Mouse (Mus musculus) heart, embryonic 16.5 days (tissue): Measurements from ENCODE around the gene Actn1. TPM values are rescaled to one million over a fixed set of nuclear protein-coding genes. Genes with fewer than 3 reads are reported as not detected.

Source experiments
- ATAC-seq: fragments of 200-750 bp; cut with Nextera tagmentation; replicated peaks from 2 replicates; pipeline ENCODE4 v1.8.0; 2017; ENCODE audit warnings: moderate number of reproducible peaks; ENCODE audit not compliant: insufficient read depth, low FRiP score; ENCODE audit errors: extremely low read depth
- H3K27ac ChIP-seq: fragments of 300-500 bp; sonication (generic); 2 replicates; pipeline ENCODE4 v1.5.1; 2014; ENCODE audit warnings: mild to moderate bottlenecking, low read length, control low read depth, moderate library complexity
- H3K27me3 ChIP-seq: fragments of 300-500 bp; sonication (generic); 2 replicates; pipeline ENCODE4 v1.6.1; 2014; ENCODE audit warnings: low read length, mixed read lengths; ENCODE audit not compliant: control insufficient read depth, insufficient read depth
- H3K36me3 ChIP-seq: fragments of 300-500 bp; sonication (generic); 2 replicates; pipeline ENCODE4 v1.6.1; 2014; ENCODE audit not compliant: control insufficient read depth, insufficient read depth
- H3K4me1 ChIP-seq: fragments of 300-500 bp; sonication (generic); 2 replicates; pipeline ENCODE4 v1.6.1; 2014; ENCODE audit warnings: low read length, mixed read lengths; ENCODE audit not compliant: control insufficient read depth, insufficient read depth
- H3K4me2 ChIP-seq: fragments of 300-500 bp; sonication (generic); 2 replicates; pipeline ENCODE4 v1.6.1; 2014; ENCODE audit warnings: low read depth, mild to moderate bottlenecking, control low read depth, low read length
- H3K4me3 ChIP-seq: fragments of 300-500 bp; sonication (generic); 2 replicates; pipeline ENCODE4 v1.5.1; 2014; ENCODE audit warnings: mild to moderate bottlenecking, control low read depth, low read length
- H3K9ac ChIP-seq: fragments of 300-500 bp; sonication (generic); 2 replicates; pipeline ENCODE4 v1.6.1; 2014; ENCODE audit warnings: low read length, control low read depth
- H3K9me3 ChIP-seq: fragments of 300-500 bp; sonication (generic); replicated peaks from 2 replicates; pipeline ENCODE4 v1.6.1; 2016; ENCODE audit warnings: low read length; ENCODE audit not compliant: control insufficient read depth
- WGBS: fragments of 180-500 bp; shearing (Covaris S2); extraction: QIAGEN DNeasy Blood & Tissue Kit; methylation state at CpG from one replicate; pipeline ENCODE4 v1.1.7; 2014; 5-methylcytosine and 5-hydroxymethylcytosine counted together
- polyA plus RNA-seq: library from polyadenylated mRNA; unstranded; fragments of >200 nt; fragmentation: Nextera tagmentation; extraction: Ambion mirVana; gene quantifications from 2 replicates; pipeline ENCODE4 v1.2.1, GENCODE M21; 2015

The Actn1 gene
- polyA plus RNA-seq, 1 experiment from 2014 or later, result 31.0 TPM

DNA sequence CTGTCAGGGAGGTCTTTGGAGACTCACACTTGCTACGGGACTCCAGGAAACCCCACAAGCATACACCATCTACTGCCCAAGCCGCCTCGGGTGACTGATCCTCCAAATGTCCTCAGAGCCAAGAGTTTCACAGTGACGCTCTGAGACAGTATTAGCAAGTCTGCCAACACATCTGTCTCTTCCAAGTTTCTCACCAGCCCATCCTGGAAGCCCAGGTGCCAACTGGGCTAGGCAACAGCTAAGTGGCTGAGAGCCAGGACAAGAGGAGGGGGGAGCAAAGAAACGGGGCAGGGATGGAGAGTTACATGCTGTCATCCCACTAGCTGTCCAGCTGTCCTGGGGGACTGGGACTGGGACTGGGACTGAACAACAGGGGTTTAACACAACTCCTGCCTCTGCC, 13.1 kb downstream of the Actn1 start:
- no peaks in the 10 kb centered on the region for H3K9me3 ChIP-seq
- peak overlapping the region; percentile 56 for H3K27ac ChIP-seq
- ATAC-seq, result peak; percentile 25; the same call in 1 of the 2 replicates
- no peak overlapping the region for H3K4me3 ChIP-seq
- H3K4me1 ChIP-seq, result peaks cover 84% of the 10 kb centered on the region
- H3K36me3 ChIP-seq, result no peaks in the 10 kb centered on the region
- no peak overlapping the region; the same call in 1 of the 2 replicates for H3K9ac ChIP-seq
- WGBS, result 36% methylated on average over 5 of the region's 5 CpGs
- H3K4me2 ChIP-seq, result no peak overlapping the region
- H3K27me3 ChIP-seq, result no peaks in the 10 kb centered on the region

DNA sequence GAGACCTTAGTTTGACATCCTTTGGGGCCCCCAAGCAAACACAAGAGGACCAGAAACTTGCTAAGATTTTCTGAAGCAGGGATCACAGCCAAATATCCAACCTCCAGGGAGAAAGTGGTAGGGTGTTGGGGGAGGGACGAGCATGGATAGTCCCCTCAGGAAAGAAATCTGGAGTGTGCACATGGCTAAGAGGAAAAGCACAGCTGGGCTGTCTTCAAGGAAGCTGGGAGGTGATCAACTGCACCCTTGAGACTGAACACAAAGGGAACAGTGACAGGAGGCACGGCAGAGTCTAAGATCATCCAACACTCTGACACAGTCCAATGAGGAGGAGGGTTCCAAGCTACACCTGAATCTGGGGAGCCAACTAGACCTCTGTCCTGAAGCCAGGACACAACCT, 13.7 kb downstream of the Actn1 start:
- no peak overlapping the region for H3K4me2 ChIP-seq
- H3K9ac ChIP-seq, result no peak overlapping the region; the same call in 1 of the 2 replicates
- H3K4me3 ChIP-seq, result no peak overlapping the region
- H3K27me3 ChIP-seq, result no peaks in the 10 kb centered on the region
- no peaks in the 10 kb centered on the region for H3K36me3 ChIP-seq
- peak overlapping the region; percentile 56 for H3K27ac ChIP-seq
- 46% methylated on average over 2 of the region's 2 CpGs for WGBS
- no peaks in the 10 kb centered on the region for H3K9me3 ChIP-seq
- H3K4me1 ChIP-seq, result peaks cover 78% of the 10 kb centered on the region
- no peak for ATAC-seq

DNA sequence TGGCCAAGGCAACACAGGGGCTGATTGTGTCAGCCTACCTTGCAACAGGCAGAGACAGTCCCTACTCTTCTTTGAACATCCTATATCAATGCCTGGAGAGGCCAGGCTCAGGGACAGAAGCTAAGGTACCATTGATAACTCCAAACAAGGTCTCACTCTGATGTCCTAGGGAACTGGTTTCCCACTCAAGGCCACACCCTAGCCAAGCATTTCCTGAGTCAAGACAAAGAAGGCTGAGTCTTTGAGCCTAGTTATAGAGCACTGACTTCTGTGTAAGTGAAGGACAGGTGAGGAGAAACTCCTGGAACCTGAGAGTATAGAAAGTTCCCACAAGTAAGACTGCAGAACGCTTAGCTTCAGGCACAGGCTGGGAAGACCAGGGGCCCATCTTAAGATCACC, 15.4 kb downstream of the Actn1 start:
- Histone ChIP-seq H3K4me3 (no peak overlapping the region), H3K9ac (no peak overlapping the region), H3K27ac (no peak overlapping the region), H3K36me3 (no peaks in the 10 kb centered on the region), H3K9me3 (no peaks in the 10 kb centered on the region), H3K4me1 (peaks cover 67% of the 10 kb centered on the region), H3K27me3 (no peaks in the 10 kb centered on the region), H3K4me2 (no peak overlapping the region)
- ATAC-seq, result no peak
- WGBS, result 97% methylated on average over 1 of the region's 1 CpGs

DNA sequence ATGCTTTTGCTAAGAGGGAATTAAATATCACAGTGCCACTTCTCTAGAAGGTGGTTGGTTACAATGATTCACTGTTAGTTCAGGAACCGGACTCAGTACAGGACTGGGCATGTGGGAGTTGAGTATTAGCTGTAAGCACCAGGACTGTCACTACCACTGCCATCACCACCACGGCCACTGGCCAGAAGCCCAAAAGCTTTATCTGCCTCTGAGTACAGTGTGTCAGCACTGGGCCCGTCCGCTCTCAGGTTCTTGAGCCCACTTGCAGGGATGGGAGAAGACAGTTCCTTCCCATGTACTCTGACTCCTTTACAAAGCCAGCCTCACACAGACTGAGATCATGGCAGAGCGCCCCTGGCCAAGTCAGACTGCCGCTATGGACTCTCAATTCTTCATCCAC, 16.0 kb downstream of the Actn1 start:
- Histone ChIP-seq H3K4me3 (no peak overlapping the region), H3K4me1 (peaks cover 71% of the 10 kb centered on the region), H3K27ac (no peak overlapping the region), H3K36me3 (no peaks in the 10 kb centered on the region), H3K9ac (no peak overlapping the region), H3K4me2 (no peak overlapping the region), H3K27me3 (no peaks in the 10 kb centered on the region), H3K9me3 (no peaks in the 10 kb centered on the region)
- 55% methylated on average over 6 of the region's 6 CpGs for WGBS
- 0 out of 2 replicates have a peak, but pooled peaks have one; percentile 8 for ATAC-seq

DNA sequence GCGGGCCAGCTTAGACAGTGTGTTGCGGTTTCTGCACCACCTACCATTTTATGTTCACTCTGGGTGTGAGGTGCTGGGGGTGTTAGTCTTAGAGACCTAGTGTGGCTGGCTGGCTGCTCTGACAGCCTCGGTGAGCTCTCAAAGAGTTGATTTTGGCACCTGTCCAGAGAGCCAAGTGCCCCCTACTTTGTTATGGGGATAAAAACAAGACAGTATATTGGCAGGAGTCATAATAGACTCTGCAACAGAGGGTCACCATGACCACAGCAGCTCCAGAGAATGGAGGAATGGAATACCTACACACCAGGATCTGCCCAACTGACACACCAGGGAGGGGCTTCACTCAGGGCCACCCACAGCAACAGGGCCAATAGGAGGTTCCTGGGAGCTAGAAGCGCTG, 16.8 kb downstream of the Actn1 start:
- no peak overlapping the region for H3K4me2 ChIP-seq
- 70% methylated on average over 4 of the region's 4 CpGs for WGBS
- no peaks in the 10 kb centered on the region for H3K27me3 ChIP-seq
- no peaks in the 10 kb centered on the region for H3K36me3 ChIP-seq
- H3K9me3 ChIP-seq, result no peaks in the 10 kb centered on the region
- peaks cover 73% of the 10 kb centered on the region for H3K4me1 ChIP-seq
- ATAC-seq, result peak; percentile 30; the same call in 1 of the 2 replicates
- no peak overlapping the region; the same call in 1 of the 2 replicates for H3K27ac ChIP-seq
- H3K9ac ChIP-seq, result 0 out of 2 replicates have a peak overlapping the region, but pooled peaks have one; percentile 4
- H3K4me3 ChIP-seq, result no peak overlapping the region

DNA sequence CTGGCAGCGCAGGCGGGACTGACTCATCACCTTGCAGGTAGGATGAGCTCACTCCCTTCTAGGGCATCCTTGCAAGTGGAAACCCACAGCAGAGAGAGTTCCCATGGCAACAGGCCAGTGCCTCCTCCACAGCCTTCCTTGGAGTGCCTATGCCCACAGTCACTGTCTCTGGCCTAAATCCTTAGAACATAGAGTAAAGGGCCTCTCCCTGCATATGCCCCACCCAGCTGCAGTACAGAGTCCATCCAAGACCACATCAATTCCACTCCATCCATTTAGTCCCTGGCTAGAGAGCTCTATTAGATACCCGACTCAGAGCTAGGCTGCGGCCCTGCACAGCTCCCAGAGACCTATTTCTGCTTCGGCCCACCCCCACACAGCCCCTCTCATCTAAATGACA, 20.7 kb downstream of the Actn1 start:
- Histone ChIP-seq H3K27me3 (no peaks in the 10 kb centered on the region), H3K27ac (peak overlapping the region; percentile 13; the same call in 1 of the 2 replicates), H3K9me3 (no peaks in the 10 kb centered on the region), H3K4me2 (no peak overlapping the region), H3K4me1 (peaks cover 41% of the 10 kb centered on the region), H3K4me3 (no peak overlapping the region), H3K36me3 (no peaks in the 10 kb centered on the region), H3K9ac (no peak overlapping the region)
- ATAC-seq, result no peak
- WGBS, result 70% methylated on average over 5 of the region's 5 CpGs

DNA sequence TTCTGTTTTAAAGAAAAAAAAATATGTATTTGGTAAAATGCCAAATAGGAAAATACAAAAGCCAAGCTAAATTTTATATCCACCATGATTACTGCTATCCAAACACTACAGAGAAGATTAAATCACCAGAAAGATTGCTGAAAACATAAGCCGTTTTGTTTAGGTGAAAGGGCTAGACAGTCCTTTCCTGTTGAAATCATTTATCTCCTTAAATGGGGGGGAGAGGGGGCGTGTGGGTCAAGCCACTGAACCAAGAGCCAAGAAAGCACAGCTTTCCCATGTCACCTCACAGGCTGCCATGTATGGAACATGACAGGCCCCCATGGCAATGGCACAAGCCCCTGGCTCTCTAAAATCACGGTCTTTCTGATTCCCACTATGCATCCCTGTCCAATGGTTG, 21.6 kb downstream of the Actn1 start:
- no peak overlapping the region for H3K4me3 ChIP-seq
- whole genome bisulfite sequencing, result 53% methylated on average over 3 of the region's 3 CpGs
- peaks cover 7% of the 10 kb centered on the region for H3K9me3 ChIP-seq
- ATAC-seq, result no peak
- H3K27ac ChIP-seq, result no peak overlapping the region; the same call in 1 of the 2 replicates
- H3K9ac ChIP-seq, result no peak overlapping the region
- peaks cover 32% of the 10 kb centered on the region for H3K4me1 ChIP-seq
- no peak overlapping the region for H3K4me2 ChIP-seq
- no peaks in the 10 kb centered on the region for H3K36me3 ChIP-seq
- no peaks in the 10 kb centered on the region for H3K27me3 ChIP-seq

DNA sequence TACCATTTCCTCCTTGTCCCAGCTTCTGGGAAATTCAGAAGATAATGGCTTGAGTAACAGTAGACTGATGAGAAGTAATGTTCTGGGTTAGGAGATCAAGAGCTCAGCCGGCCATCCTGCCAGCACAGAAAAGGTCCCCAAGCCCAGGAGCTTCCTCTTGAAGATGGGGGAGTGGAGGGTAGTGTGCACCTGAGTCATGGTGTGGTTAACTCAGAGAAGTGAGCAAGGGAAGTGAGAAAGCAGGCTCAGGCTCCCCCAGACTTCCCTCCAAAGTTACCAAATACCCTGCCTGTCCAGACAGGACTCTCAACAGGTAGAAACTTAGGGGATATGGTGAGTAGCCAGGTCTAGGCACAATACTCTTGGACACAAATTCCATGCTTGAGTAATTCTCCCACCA, 24.9 kb downstream of the Actn1 start:
- no peak overlapping the region for H3K27ac ChIP-seq
- H3K9me3 ChIP-seq, result peaks cover 7% of the 10 kb centered on the region
- no peaks in the 10 kb centered on the region for H3K27me3 ChIP-seq
- no peak overlapping the region for H3K9ac ChIP-seq
- no peak overlapping the region for H3K4me2 ChIP-seq
- no peaks in the 10 kb centered on the region for H3K36me3 ChIP-seq
- peaks cover 42% of the 10 kb centered on the region for H3K4me1 ChIP-seq
- no peak for ATAC-seq
- no peak overlapping the region for H3K4me3 ChIP-seq
- 82% methylated on average over 1 of the region's 1 CpGs for WGBS

DNA sequence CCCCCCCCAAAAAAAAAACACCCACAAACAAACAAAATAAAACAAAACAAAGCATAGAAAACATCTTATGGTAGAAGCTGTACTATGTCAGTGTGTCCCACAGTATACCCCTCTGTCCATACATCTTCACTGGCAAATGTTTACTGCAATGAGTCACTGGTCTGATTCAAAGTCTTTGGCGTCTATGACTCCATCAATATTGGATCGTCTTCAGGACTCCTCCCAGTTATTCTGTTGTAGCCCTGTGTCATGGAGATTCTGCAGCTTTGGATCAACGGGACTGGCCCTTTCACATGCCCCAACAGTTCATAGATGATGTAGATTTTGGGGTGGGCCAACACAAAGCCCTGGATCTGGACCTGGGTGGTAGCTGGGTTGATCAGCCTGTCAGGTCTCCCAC, 25.9 kb downstream of the Actn1 start:
- peaks cover 7% of the 10 kb centered on the region for H3K9me3 ChIP-seq
- H3K4me3 ChIP-seq, result no peak overlapping the region
- 91% methylated on average over 3 of the region's 3 CpGs for WGBS
- H3K36me3 ChIP-seq, result no peaks in the 10 kb centered on the region
- no peak overlapping the region for H3K9ac ChIP-seq
- H3K4me1 ChIP-seq, result peaks cover 46% of the 10 kb centered on the region
- no peaks in the 10 kb centered on the region for H3K27me3 ChIP-seq
- no peak for ATAC-seq
- no peak overlapping the region for H3K4me2 ChIP-seq
- no peak overlapping the region for H3K27ac ChIP-seq
